Mouse (Mus musculus) hematopoietic stem cell, adult 5-6 weeks (primary cell): ENCODE measurements around the gene Gm26602. TPM values are rescaled to one million over a fixed set of nuclear protein-coding genes. Genes with fewer than 3 reads are reported as not detected.

Experiments used
- ATAC-seq, 2 experiments: fragments of 125-278 bp in 1 of 2; replicated peaks in 1 of 2; 2 replicates each; pipeline ENCODE4 v1.8.0; 2016 to 2017; ENCODE audit warnings: inconsistent platforms in 2 of 2, mild to moderate bottlenecking in 2 of 2, moderate number of reproducible peaks in 2 of 2, low read depth in 1 of 2, moderate TSS enrichment in 1 of 2; ENCODE audit not compliant: low FRiP score in 2 of 2, poor library complexity in 2 of 2, severe bottlenecking in 2 of 2, insufficient read depth in 1 of 2, low TSS enrichment in 1 of 2
- total RNA-seq: library from RNA; stranded (forward); fragments of 172-1452, 232-1000 nt; gene quantifications from 2 replicates; pipeline ENCODE4 v1.2.3, GENCODE M21; 2017

Gm26602 gene
- total RNA-seq, 1 experiment from 2014 or later: not detected

DNA sequence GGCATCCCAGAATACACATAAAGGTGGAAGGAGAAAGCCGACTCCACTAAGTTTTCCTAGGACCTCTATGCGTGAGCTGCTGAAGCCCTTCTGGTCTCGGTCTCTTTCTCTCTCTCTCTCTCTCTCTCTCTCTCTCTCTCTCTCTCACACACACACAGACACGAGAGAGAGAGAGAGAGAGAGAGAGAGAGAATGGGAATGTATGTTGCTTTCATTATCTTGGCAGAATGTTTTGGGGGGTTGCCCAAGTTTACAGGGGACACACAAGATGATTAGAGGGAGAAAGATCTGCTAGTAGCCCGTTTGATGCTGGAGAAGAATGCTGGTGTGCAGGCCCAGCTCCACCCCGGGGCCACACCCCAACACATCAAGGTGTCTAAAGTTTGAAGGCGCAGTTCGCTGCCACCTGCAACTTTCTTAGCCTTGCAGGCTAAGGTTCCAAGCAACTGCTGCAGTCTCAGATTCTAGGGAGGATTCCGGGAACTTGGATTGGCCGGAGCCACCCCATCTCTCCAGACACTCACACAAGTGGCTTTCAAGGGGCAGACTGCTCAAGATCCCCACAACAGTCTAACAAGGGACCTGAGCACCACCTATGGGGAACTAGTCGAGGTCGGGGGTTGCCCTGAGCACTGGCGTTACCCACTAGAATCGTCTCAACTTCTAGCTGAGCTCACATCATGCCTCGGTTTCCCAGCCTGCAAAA, 15.3 kb downstream of the Gm26602 start:
- no peak for ATAC-seq

DNA sequence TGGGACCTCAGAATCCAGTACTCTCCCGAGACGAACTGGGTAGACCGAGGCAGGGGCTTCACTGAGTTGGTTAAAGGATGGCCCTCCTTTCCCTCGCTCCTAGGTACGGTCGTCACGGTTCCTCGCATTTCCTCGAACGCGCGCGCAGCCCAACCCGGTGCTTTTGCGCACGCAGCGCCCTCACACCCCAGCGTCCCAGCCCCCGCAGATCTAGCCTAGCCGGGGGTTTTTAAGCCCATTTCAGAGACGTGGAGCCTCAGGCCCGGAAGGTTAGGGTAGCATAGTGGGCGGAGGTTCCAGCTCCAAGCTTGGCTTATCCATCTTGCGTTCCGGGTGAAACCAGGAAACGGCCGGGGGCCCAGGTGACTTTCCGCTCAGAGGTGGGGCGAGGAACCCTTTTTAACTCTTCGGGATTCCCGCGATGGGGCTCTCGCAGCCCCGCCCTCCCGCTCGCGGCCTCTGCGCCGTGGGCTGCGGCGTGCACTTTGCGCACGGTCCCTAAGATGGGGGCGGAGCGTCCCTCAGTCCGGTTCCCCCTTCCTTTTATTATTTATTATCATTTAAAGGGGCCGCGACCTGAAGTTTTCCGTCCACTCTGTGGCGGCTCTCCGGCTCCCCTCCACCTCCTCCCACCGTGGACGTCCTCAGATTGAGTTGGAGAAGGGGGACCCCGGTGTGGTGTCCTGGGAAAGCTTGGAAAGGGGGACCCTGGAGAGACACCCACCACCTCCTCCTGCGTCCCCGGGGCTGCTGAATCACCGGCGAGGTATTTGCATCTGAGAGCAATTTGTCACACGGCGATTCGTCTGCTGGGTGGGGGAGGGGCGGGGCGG, 16.1 kb downstream of the Gm26602 start, which contains the start of gene Arid3a:
Arid3a (plus strand) TSS at position 553 of the 833 bp plus-strand sequence.
- ATAC-seq: peak; percentile 57 to 67

DNA sequence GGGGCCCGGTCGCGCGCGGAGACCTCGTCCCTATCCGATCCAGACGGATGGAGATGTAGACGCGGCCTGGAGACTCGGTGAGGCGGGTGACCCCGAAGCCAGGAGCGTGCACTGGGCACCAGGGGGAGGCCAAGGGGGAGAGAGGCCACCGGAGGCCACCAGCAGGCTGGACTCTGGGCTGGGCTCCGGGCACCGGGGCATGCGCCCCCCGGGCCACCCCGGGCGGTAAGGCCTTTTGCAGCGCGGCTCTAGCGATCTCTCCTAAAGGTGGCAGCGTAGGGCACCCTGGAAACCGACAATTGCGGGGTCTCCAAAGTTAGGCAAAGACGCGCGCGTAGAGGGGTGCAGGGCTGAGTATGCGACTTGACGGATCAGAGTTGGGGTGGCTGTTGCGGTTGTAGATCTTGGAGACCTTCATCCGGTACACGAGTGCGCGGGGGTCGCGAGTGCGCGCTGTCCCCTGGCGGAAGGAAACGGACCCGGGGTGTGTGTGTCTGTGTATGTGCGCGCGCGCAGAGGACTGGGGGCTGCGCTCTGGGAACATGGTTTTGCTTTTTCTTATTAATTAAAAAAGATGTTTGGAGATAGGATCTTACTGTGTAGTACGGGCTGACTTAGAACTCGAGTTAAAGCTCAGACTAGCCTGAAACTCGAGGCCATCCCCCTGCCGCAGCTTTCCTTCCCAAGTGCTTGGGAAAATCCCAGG, 16.8 kb downstream of the Gm26602 start:
- no peak for ATAC-seq

DNA sequence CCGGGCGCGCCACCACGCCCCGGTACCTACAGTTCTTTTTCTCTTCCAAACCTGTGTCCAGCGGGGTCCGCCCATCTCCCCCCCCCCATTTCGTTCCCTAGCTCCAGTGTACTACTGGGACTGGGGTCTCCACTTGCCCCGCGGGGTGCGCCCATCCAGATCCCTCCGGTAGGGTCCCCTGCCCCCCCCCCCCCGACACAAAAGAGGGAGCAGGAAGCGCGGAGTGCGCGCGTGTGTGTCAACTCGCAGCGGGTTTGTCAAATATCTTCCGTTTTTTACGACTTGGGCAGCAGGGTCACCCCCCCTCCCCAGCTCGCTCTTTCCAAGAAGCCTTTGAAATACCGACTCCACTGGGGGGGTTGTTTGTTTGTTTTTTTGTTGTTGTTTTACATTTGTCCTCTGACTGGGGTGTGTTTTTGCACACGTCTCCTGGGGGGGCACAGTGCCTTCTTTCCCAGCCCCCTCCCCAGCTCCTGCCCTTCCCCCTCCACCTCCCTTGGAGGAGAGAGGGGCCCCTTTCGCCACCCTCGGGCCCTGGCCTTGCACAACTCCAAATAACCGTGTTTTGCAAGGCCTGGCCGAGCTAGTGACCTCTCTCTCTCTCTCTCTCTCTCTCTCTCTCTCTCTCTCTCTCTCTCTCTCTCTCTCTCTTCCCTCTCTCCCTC, 17.5 kb downstream of the Gm26602 start:
- ATAC-seq: no peak

DNA sequence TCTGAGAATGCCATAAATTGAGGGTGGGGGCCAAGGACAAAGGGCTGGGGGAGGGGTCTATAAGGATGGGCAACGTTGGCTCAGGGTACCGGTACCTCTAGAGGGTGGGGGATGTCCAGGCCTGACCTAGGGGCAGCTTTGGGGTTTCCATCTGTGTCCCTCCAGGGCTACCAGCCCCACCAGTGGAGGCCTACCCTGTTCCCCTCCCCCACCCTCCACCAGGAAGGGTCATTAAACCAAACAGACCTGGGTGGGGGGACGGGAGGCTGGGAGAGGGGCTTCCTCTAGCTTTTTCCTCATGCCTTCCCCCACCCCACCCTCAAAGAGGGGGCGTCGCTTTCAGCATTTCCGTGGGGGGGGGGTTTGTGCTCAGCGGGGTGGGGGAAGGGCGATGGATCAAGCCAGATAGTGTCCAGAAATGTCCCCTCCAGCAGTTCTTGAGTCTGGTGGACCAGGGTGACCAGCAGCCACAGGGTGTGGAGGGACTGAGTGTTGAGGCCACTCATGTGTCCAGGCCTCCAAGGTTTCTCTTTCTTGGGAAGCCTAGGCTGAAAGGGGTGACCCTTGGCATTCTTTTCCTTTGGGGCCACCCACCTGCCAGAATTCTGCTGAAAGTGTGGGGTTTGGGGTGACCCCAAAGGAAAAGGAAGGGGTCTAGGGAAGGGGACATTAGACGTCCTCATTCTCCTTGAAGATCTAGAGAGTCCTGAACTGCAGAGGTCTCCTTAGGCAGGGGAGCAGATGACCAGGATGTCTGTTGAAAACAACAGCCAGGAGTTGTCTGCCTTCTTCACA, 18.4 kb downstream of the Gm26602 start:
- ATAC-seq: no peak

DNA sequence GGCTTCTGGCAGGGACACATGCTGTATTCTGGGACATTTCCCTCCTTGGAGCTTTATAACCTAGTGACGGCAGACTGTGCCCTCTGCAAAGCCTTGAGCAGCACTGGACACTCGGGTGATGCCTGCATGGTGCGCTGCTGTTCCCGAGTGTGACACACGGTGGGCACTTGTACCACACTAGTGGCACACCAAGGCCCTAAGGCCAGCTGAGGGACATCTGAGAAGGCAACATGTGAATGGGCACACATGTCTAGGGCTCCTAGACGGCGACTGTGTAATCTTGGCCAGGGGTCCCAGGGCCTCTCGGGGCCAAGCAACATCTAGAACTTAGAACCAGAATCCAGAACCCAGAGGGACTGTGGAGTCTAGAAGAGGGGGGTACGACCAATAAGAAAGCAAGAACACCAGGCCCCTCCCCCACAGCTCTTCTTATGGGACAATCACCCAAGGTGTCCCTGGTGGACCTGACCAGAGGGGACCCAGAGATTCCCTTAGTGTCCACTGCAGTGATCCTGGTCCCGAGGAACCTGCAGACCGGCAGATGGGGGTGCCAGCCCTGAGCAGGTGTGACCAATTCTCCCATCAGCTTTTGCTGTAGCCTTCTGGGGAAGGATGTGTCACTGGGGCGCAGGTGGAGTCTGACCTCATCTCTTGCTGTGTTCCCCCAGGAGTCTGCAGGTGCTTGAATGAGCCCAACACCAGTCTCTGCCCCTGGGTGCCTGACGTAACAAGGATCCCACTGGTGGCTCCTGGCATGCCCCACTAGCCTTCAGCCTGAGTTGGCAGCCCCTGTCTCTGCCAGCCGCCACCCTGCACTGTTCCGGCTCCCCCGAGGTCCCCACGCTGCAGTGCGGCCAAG, 19.5 kb downstream of the Gm26602 start:
- ATAC-seq: no peak

DNA sequence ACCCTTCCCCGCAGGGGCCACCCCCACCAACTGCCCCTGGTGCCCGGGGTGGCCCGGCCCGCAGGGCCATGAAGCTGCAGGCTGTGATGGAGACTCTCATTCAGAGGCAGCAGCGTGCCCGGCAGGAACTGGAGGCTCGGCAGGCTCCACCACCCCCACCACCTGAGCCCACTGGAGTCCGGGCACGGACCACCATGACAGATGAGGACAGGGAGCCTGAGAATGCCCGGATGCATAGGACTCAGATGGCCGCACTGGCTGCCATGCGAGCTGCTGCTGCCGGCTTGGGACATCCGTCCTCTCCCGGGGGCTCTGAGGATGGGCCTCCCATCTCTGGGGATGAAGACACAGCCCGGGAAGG, 20.1 kb downstream of the Gm26602 start:
- ATAC-seq: no peak

DNA sequence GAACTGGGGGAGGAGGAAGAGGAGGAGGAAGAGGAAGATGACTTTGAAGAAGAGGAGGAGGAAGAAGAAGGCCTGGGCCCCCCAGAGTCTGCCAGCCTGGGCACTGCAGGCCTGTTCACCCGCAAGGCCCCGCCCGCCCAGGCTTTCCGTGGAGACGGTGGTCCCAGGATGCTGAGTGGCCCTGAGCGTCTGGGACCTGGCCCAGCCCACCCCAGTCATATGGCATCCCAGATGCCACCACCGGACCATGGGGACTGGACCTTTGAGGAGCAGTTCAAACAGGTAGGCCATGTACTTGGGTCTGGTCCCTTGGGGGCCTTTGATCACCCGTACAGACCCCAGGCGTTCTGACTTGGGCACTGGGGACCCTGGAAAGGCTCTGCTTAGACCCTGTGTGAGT, 21.1 kb downstream of the Gm26602 start:
- no peak for ATAC-seq

DNA sequence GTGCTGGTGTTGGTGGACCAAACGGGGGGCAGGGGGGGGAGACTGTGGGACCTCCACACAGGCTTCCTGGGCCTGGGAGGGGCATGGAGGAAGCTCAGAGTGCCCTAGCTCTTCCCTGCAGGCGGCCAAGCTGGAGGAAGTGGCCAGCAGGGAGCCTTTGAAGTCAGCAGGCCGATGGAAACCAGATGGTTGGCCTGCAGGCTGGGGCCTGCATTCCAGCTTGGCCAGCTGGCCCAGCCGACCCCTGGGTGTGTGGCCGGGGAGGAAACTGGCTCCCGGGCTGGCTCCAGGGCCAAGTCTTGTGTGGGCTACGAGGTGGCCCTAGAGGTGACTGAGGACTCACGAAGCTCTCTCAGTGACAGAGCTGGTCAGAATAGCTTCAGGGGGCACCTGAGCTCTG, 22.1 kb downstream of the Gm26602 start:
- no peak for ATAC-seq

DNA sequence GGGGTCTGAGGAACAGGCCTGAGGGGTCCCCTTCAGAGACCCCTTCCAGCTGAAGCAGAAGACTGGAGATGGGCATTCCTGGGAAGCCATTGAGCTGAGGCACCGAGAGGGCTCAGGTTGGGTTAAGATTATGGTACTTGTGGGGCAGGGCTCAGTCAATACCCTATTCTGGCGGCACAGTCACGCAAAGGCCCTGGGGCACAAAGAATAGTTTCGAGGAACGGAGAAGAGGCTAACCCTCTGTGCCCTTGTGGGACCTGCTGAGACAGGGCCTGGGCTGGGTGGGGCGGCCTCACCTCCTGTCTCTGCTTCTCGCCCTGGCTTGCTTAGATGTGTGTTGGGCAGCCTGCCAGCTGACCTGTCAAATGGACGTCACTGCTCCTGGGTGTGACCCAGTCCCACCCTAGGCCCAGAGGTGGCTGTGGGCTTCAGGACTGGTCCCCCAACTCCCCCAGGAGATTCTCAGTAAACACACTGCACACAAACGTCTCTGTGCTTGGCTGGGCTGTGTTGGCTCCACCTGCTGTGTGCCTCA, 22.6 kb downstream of the Gm26602 start:
- ATAC-seq: no peak

DNA sequence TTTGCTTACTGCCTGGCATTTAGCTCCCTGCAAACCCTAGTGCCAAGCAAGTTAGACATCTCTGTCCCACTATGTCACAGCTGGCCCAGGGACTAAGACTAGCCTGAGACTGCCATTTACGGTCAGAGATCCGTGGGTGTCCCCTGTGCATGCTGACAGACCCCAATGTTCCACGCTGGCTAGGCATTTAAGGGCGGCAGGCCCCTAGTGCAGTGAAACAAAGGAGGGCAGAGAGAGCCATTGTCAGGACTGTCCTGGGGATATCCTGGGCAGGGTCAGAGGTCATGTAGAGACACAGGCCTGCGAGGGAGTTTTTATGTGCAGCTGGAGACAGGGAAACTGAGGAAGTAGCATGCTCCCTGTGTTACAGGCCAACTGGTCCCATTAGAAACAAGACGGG, 23.2 kb downstream of the Gm26602 start:
- no peak for ATAC-seq

DNA sequence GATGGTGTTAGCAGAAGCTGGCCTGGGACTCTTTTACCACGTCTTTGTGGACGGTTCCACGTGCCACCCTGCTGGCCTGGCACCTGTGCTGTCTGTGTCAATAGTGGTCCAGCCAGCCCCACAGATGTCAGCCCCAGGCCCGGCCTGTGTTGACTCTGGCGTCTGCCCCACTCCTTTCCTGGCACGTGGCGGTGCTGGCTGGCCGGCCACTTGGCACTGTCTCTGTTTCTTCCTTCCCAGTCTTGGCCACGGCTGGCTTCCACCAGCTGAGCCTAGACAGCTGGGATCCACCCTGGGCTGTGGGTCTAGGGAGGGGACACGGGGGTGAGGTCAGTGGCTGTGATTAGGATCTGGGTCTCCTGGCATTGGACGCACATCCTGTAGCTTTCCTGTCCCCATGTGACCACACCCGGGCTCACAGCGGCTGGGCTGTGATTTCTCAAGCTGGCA, 23.6 kb downstream of the Gm26602 start:
- ATAC-seq: no peak

DNA sequence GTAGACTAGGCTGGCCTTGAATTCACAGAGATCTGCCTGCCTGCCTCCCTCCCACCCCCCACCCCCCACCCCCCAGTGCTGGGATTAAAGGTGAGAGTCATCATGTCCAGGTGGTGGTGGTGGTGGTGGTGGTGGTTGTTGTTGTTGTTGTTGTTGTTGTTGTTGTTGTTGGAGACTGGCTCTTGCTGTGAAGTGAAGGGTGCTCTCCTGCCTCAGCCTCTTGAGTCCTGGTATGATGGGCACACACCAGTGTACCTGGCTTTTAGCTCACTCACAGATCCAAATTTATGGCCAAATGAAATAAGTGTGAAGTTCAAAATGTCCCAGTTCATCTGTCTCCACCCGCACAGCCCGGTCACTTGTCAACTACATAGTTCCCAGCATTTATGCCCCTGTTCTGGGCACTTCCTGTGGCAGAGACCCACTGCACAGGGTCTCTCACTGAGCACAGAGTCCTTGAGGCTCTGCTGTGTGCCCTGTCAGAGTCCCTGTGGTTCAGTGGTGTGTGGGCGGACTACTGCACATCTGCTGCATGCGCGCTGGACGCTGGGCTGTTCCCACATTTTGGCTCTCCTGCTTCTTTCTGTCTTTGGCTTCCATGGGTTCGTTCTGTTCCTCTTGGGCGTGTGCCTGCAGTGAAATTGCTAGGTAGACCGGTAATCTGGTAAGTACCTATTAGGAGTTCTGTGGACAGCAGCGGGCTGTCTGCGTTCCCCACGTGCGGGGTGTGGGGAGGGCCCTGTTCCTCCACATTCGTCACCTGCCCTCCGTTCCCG, 24.3 kb downstream of the Gm26602 start:
- no peak for ATAC-seq

DNA sequence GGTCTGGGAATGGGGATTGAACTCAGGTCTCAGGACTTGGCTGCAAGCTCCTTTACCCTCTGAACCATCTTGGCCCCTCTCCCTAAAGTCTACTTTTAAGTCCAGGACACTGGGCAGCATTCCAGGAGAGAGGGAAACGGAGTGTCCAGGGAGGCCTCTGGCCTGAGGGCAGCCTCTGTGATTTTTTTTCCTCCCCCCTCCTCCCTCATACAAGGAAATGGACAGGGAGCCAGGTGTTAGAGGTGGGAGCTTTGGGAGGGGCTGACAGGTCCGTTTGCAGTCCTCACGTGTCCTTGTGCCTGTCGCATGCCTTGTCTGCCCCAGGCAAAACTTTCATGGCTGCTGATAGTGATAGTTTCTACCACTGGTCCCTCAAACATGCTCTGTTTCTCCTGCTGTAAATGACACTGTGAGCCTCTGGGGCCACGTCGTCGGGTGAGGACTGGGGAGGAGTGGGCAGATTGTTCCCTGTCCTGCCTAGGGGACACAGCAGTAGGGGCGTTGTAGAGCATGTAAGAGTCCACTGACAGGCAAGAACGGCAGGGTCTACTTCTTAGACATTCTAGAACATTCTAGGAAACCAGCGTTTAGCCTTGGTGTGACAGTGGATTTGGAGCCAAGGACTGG, 25.7 kb downstream of the Gm26602 start:
- ATAC-seq: no peak

DNA sequence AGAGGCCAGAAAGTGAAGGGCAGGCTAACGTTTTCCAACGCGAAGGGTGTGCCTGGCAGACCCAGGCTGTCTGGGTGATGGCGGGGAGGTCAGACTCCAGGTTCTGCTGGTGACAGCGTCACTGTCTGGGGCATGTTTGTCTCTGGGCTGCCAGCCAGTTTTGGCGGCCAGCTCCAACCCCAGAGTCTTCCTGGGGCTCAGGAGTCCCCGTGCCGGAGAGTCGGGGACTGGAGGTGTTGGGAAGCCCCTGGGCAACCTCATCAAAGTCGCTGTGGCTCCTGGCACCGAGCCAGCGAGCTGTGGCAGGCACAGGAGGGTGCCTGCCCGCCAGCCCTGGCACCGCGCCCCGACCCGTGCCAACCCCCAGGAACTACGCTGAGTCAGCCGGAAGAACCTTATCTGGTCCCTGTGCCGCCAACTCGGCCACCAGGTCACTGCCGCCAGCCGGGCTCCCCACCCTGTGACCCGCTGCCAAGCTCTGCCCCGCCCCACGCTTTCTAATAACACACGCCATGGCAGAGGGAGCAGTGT, 26.3 kb downstream of the Gm26602 start:
- peak; percentile 54 to 65 for ATAC-seq
